Mouse (Mus musculus) thymus, adult 18-20 months (tissue): ENCODE measurements around the gene Susd4.

ENCODE experiments used
- DNase-seq, 2 experiments: peaks; one replicate each; pipeline ENCODE4 v3.0.0; 2022; ENCODE audit warnings: mixed read lengths in 2 of 2

The Susd4 gene

GRCm38 (mm10) chr1:182788896-182789295, 25.2 kb downstream of the Susd4 start:
- DNase-seq: no peak

GRCm38 (mm10) chr1:182792521-182793071, 28.9 kb downstream of the Susd4 start:
- peak; percentile 13 to 14 for DNase-seq

GRCm38 (mm10) chr1:182794221-182794620, 30.6 kb downstream of the Susd4 start:
- DNase-seq: no peak

GRCm38 (mm10) chr1:182794628-182795027, 31.0 kb downstream of the Susd4 start:
- DNase-seq: no peak

- DNase-seq: no peak
Measured at GRCm38 (mm10) chr1:182797048-182797447, 33.4 kb downstream of the Susd4 start.

- DNase-seq: no peak
Measured at GRCm38 (mm10) chr1:182801590-182801989, 37.9 kb downstream of the Susd4 start.

- DNase-seq: no peak
Measured at GRCm38 (mm10) chr1:182802891-182803290, 39.2 kb downstream of the Susd4 start.

GRCm38 (mm10) chr1:182813991-182814390, 50.3 kb downstream of the Susd4 start:
- DNase-seq: no peak

GRCm38 (mm10) chr1:182814566-182814965, 50.9 kb downstream of the Susd4 start:
- DNase-seq: no peak

GRCm38 (mm10) chr1:182817106-182817505, 53.4 kb downstream of the Susd4 start:
- no peak for DNase-seq

- DNase-seq: no peak
Measured at GRCm38 (mm10) chr1:182817624-182818023, 54.0 kb downstream of the Susd4 start.

GRCm38 (mm10) chr1:182818931-182819330, 55.3 kb downstream of the Susd4 start:
- DNase-seq: no peak

GRCm38 (mm10) chr1:182822729-182823128, 59.1 kb downstream of the Susd4 start:
- DNase-seq: no peak

GRCm38 (mm10) chr1:182823723-182824421, 60.2 kb downstream of the Susd4 start:
- DNase-seq: no peak

- DNase-seq: no peak
Measured at GRCm38 (mm10) chr1:182826557-182826956, 62.9 kb downstream of the Susd4 start.

- DNase-seq: no peak
Measured at GRCm38 (mm10) chr1:182838061-182838460, 74.4 kb downstream of the Susd4 start.

GRCm38 (mm10) chr1:182839332-182839929, 75.8 kb downstream of the Susd4 start:
- no peak for DNase-seq

GRCm38 (mm10) chr1:182840011-182840410, 76.4 kb downstream of the Susd4 start:
- no peak for DNase-seq

- DNase-seq: no peak
Measured at GRCm38 (mm10) chr1:182840606-182841005, 76.9 kb downstream of the Susd4 start.

GRCm38 (mm10) chr1:182849556-182849955, 85.9 kb downstream of the Susd4 start:
- DNase-seq: no peak

- no peak for DNase-seq
Measured at GRCm38 (mm10) chr1:182850080-182850479, 86.4 kb downstream of the Susd4 start.

GRCm38 (mm10) chr1:182852158-182852557, 88.5 kb downstream of the Susd4 start:
- no peak for DNase-seq

GRCm38 (mm10) chr1:182856636-182857035, 93.0 kb downstream of the Susd4 start:
- DNase-seq: no peak

- DNase-seq: no peak
Measured at GRCm38 (mm10) chr1:182861671-182862358, 98.2 kb downstream of the Susd4 start.
